Comparison of ENCODE assay signal across 9 mouse cellular contexts in the genomic region with DNA sequence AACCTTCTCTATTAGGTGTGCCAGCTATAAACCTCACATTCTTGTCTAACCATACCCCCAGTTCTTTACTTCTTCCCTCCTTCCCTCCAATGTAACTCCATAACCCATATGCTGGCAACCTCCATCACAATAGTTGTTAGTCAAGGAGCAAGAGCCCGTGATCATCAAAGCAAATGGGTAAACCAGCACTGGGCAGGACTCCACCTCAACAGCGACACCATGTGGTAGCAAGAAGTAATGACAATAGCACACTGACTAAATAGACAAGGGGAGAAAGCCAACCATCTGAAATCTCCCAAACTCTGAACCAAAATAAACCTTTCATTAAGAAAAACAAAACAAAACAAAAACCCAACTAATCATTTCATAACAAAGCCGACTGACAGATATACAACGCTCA.
DNase-seq lines count a peak whose midpoint lies in the region; ATAC-seq lines count a peak whose summit lies in the region.
"Had no signal": no experiment of that assay in that cellular context is flagged by ENCODE, and none has a peak within 500 bp of the region (broad histone marks: within the 10 kb centered on the region; RNA-seq: fewer than 3 reads in every experiment).

No protein-coding gene starts in this region.

- H3K4me2 ChIP-seq in forebrain, embryonic 13.5 days = no peak overlapping the region

- H3K27me3 ChIP-seq in forebrain, embryonic 13.5 days = peaks cover 2% of the 10 kb centered on the region; the same call in 1 of the 2 replicates

- no peaks in the 10 kb centered on the region for H3K36me3 ChIP-seq in forebrain, embryonic 13.5 days (ENCODE audit: poor library complexity, severe bottlenecking)

- WGBS in forebrain, embryonic 13.5 days = 20% methylated on average over 4 of the region's 4 CpGs

- no peak overlapping the region for H3K9ac ChIP-seq in forebrain, embryonic 13.5 days

- DNase-seq in adrenal gland, adult (ENCODE audit: inconsistent age in 2 of 2, low spot score in 1 of 2) = peak; percentile 29 to 72
- DNase-seq in adrenal gland, adult 8-10 months = no peak
- peak; percentile 22 to 53 for DNase-seq in layer of hippocampus, adult 18-20 months (ENCODE audit: low spot score in 2 of 2)
- no peak for DNase-seq in layer of hippocampus, postnatal 36 days
- DNase-seq in R1 (ENCODE audit: low read depth, low spot score) (peak; percentile 50), adipocyte (ENCODE audit: low spot score) (no peak)

- no peak overlapping the region for H3K4me3 ChIP-seq in forebrain, embryonic 13.5 days
- H3K4me3 ChIP-seq: myocyte had no signal

- no peaks in the 10 kb centered on the region for H3K9me3 ChIP-seq in forebrain, embryonic 13.5 days (replicated peaks)

- no peak overlapping the region for H3K27ac ChIP-seq in forebrain, embryonic 13.5 days

- peak; percentile 50; the same call in 1 of the 2 replicates for ATAC-seq in forebrain, embryonic 13.5 days
- ATAC-seq in megakaryocyte, adult 5-6 weeks (ENCODE audit: poor library complexity, severe bottlenecking) = 0 out of 2 replicates have a peak, but pooled peaks have one; percentile 52

- H3K4me1 ChIP-seq in forebrain, embryonic 13.5 days = no peaks in the 10 kb centered on the region

Comparison
In these comparisons a context has a peak if more than half of its experiments do, and no peak if none do; other contexts are left out.
1. DNase-seq: peak in adrenal gland, adult (2 of 2), layer of hippocampus, adult 18-20 months (2 of 2) and R1 (single experiment); none in adrenal gland, adult 8-10 months (single experiment), layer of hippocampus, postnatal 36 days (0 of 2) and adipocyte (single experiment).